Mouse (Mus musculus) left cerebral cortex, adult 9 months (tissue): ENCODE data around the gene Zswim4.

ENCODE experiments used
- DNase-seq, 2 experiments: peaks; one replicate each; pipeline ENCODE4 v3.0.0; 2022; ENCODE audit warnings: low spot score in 2 of 2

Zswim4 gene

DNA sequence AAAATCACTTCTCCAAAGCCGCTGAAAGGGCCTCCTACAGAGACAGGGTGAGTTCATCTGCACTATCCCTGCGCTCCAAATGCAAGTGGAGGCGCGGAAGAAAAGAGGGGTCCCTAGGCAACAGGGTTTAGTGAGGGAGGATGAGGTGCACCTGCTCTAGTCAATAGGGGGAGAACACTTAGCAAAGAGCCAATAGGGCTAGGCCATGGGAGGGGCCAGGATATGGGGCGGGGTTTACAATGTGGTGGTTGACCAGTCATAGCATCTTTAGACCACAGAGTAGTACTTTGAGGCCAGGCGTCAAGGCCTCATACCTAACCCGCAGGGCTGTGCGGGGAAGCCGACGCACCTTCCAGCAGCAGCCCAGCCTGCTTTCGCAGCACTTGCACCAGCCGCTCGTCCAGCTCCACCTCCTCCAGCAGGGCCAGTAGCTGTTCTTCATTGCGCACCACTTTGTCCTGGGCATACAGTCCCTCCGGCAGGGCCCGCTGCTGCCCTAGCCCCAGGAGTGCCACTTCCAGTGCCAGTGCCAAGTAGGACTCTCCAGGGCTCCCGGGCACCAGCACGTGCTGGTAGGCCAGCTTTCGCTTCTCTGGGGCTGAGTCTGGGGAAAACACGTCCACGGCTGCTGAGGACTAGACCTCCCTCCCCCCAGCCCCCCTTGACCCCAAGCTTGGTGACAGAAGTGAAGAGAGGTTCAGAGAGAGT, 13.4 kb downstream of the Zswim4 start:
- DNase-seq: no peak

DNA sequence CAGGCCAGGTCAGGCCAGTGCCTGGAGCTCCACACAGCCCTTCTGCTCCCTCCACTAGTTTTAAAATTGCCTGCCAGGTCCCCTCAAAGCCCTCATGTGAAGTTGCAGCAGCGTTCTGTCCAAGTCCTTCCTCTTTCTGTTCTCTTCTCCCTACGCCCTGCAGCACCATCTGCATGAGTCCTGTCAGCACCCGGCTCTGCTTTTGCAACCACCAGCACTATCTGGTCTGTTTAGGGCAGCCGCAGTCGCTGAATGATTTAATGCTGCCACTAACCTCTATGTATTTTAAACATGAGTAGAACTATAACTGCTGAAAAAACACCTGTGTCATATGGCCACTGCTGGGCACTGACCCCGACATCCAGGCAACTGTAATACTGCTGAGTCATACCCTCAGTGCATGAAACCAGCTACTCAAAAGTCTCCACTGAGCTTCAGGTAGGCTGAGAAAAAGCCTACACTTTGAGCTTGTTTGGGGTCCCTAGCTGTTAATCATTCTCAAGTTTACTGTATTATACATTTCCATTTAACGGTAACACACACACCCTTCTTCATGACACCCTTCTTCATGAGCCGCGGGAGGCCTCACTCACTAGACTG, 14.2 kb downstream of the Zswim4 start:
- peak in 1 of 2 experiments; percentile 33 for DNase-seq

- DNase-seq: no peak
These were observed 16.8 kb downstream of the Zswim4 start for GRCm38 (mm10) chr8:84220105-84220504.

- no peak for DNase-seq
These were observed 18.7 kb downstream of the Zswim4 start for GRCm38 (mm10) chr8:84218143-84218542.

DNA sequence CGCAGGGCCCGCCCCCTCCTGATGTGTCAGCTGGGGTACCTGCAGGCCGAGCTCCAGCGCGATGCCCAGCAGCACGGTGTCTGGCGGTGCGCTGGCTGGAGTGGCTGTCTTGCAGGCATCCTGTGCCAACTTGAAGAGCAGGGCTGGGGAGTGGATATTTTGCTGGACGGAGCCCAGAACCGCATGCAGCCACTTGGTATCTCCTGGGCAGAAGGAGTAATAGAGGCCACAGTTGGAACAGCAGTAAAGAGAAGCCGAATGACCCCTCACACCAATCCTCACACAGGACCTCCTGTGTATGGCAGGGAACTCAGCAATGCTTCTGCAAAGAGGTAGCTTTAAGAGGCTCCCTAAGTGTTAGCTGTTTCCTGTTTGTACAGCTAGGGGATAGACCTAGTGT, 19.6 kb downstream of the Zswim4 start:
- no peak for DNase-seq

DNA sequence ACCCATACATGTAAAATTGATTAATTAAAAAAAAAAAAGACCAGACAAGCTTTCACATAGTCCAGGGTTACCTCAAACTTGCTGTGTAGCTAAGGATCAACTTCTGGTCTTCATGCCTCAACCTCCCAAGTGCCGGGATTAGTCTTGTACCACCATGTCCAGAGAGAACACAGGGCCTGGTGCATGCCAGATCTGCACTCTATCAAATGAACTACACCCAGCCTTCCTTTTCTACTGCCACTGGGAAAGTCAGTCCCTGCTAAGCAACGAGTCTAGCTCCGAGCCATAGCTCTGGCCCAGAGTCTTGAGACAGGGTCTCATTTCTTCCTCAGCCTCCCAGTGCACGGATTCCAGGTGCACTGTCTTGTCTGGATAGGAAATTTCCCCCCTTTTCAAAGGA, 23.6 kb downstream of the Zswim4 start:
- no peak for DNase-seq

DNA sequence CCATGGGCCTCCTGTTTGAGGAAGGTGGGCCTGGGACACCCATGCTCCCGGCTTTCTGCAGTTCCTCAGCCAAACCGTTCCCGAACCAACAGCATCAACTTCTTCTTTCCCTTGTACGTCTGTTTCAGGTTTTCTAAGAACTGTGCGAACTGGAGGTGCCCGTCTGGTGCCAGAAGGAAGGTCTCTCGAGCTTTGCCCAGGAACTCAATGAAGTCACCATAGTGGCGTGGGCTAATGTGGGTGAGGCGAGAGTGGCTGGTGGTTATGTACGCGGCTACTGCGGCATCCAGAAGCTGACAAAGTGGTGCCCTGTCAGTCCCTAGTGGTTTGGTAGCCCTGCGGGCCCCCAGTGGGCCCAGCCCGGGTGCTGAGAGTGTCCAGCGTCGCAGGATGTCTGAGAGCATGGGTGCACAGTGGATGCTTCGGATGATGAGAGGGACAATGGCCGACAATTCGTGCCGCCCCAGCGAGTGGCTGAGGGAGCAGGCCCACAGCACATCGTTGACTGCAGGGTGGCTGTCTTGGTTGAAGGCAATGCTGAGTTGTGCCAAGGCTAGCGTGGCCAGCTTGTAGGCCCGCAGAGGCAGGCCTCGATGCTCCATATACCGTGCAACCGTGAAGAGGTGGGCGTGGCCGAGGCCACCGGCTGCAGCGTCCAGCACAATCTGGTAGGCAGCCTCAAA, 24.8 kb downstream of the Zswim4 start:
- DNase-seq: no peak

DNA sequence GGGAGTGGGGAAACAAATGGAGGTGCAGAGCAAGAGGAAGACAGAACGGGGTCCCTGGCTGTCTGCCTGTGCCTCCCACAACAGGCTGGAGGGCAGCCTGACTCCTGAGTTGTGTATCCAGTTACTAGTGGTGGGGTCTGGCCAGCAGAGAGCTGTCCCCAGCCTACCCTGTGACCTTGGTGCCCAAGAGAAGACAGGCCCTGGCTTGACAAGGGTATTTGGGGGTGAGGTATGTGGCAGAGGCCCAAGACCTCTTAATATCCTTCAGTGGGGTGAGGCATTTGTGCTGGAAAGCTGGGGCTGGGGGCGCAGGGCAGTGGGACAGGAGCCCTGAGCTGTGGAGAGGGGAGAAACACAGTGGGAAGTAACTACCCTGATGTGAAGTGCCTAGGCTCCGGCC, 25.7 kb downstream of the Zswim4 start:
- no peak for DNase-seq

DNA sequence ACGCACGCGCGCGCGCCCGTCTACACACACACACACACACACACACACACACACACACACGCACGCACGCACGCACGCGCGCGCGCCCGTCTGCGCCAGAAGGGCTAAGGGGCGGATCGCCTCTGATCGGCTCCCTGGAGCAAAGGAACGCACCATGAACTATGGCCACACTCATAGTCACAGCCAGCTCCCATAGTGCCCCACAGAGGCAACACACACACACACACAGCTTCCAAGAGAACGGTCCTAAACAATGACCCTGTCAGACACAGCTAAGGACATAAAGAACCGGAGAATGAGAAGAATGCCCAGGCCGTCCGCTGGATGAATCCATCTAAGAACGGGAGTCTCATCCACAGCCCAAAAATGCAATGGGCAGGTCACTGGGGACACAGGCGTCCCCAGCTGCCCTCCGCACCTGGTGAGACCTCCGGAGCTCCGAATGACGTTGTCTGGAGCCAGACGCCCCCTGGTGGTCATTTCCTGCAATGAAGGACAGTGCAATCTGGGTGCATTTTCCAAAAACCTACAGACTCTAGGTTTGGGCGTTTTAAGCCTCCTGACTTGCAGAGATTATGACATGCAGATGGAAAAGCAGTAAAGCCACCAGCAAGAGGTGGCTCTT, 26.6 kb downstream of the Zswim4 start:
- DNase-seq: peak in 1 of 2 experiments; percentile 82

GRCm38 (mm10) chr8:84208381-84209380, 28.2 kb downstream of the Zswim4 start:
- no peak for DNase-seq

DNA sequence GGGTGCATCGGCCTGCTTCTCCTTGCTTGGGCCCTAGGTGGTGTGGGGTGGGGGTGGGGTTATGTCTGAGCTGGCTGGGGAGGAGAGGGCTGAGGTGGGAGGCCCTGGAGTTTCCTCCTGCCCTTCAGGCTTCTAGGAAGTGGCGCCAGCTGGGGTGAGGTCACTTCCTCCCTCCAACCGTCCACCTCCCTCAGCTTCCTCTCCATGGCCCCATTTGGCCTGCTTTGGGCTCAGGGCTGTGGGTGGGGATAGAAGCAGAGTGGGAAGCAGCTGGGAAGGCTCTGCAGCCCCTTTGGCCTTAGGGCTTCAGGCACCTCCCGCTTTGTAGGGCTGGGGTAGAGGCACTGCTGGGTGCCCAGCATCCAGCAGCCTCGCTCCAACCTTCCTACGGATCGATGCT, 29.0 kb downstream of the Zswim4 start:
- no peak for DNase-seq

DNA sequence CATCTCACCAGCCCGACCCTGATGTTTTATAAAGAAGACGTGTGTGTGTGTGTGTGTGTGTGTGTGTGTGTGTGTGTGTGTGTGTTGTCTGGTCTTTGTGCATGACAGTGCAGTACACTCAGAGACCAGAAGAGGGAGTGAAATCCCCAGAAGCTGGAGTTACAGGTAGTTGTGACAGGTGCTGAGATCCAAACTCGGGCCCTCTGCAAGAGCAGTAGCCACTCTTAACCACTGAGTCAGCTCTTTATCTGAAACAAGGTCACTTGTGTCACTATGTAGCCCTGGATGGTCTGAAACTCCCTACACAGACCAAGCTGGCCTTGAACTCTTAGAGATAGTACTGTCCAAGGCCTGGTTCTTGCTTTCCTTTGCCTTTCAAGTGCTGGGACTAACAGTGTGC, 30.2 kb downstream of the Zswim4 start:
- DNase-seq: no peak

DNA sequence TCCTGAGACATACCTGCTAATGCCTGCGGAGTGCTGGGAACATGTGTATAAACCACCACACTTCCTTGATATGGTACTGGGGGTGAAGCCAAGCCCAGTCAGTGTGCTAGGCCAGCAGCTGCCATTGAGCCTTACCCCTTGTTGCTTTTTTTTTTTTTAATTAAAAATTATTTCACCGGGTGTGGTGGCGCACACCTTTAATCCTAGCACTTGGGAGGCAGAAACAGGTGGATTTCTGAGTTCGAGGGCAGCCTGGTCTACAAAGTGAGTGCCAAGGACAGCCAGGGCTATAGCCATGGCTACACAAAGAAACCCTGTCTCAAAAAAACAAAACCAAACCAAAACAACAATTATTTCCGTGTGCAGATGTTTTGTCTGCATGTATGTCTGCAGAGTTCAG, 31.8 kb downstream of the Zswim4 start:
- DNase-seq: no peak

DNA sequence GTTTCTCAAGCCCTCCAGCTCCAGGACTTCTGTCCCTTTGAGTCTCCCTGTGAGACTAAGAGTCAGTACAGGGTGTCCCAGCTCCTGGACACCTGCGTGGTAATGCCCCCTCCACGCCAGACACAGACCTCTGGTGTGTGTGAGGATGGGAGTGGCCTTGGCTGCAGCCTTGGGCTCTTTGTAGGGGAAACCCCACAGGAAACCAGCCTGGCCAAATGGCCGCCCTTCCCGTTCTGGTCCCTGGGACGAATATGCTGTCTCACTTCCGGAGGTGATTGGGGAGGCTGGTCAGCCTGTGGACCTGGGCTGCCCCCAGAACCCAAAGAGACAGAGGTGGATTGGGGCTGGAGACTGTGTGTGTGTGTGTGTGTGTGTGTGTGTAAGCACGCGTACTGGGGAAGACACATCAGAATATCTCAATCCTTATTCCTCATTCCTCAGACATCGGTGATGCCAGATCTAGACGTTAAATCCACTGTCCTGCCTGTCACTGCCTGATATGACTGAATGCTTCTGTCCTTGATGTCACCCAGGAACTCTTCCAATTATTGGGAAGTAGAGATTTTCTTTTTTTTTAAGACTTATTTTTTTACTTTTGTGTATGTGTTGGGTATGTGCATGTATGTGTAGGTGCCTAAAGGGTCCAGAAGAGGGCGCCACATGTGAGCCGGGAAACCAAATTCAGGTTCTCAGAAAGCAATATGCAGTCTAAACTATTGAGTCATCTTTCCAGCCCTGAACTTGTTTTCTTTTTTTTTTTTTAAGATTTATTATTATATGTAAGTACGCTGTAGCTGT, 32.7 kb downstream of the Zswim4 start:
- DNase-seq: no peak

DNA sequence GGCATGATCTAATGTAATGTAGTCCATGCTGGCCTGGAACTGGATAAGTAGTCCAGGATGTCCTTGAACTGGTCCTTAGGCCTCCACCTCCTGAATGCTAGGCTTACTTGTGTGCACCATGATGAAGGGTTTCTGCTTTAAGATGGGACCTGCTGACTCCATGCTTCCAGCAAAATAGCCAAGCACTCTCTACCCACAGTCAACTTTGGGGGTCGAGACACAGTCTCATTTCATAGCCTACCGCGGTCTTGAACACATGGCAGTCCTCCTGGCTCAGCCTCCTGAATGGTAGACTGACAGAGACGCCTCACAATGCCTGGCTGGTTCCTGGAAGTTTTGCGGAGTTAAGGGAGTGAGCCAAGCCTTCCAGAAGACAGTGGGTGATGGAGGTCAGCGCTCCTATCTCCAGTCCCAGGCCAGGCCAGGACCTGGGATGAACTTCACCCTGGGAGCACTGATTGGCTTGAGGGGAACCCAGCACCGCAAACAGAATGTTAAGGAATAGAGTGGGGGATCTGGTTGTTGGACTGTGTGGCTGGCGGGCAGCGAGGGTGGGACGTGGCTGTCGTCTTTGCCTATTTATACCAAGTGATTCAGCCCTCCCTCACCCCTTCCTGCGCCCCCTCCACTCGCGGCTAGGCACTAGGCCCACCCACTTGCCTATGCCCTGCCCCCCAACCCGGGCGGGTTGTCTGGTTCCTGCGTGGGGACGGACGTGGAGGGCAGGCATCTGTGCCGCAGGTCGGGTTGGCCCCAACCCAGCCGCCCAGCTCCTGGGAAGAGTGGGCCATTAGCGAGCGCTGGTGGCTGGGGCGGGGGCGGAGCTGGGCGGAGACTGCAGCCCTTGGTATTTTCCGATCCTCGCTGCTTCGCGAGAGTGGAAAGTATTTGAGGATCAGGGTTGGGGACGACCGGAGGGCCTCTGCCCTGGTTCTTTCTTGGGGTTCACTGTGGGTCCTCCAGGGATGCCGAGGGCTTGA, 33.6 kb downstream of the Zswim4 start:
- peak in 1 of 2 experiments; percentile 79 for DNase-seq

DNA sequence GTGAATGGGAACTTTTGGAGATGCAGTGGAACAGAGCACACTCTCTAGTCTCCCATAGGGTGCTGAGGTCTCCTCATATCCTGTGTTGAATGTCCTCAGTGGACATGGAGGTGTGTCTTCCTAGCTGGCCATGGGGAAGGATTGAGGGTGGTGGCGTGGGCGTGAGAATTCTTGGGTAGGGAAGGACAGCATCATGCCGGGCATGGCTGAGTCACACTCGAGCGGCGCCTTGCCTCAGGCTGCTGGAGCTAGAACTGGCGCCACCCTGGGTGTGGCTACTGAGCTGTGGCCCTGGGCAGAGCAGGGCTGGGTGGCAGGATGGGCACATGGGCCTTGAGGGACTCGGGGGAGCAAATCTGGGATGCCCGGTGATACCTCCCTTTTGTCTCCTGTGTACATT, 34.4 kb downstream of the Zswim4 start:
- DNase-seq: peak in 1 of 2 experiments; percentile 65

GRCm38 (mm10) chr8:84201545-84202245, 35.2 kb downstream of the Zswim4 start:
- peak in 1 of 2 experiments; percentile 62 for DNase-seq

- no peak for DNase-seq
These were observed 36.0 kb downstream of the Zswim4 start for GRCm38 (mm10) chr8:84200652-84201544.
